Mouse (Mus musculus): Measurements from ENCODE around the gene Nos2.

Gene Nos2

GRCm38 (mm10) chr11:78920411-78920939 is at the start of gene Nos2:
Gene Nos2 (plus strand): TSS chr11:78920787.
- no peak for DNase-seq (ENCODE audit: extremely low read depth, low read depth, low spot score)

- DNase-seq (ENCODE audit: extremely low read depth, low read depth, low spot score) = no peak
Measured at GRCm38 (mm10) chr11:78870891-78871290, 49.7 kb upstream of the Nos2 start.

GRCm38 (mm10) chr11:78872782-78873181 is 47.8 kb upstream of the Nos2 start:
- no peak for DNase-seq (ENCODE audit: extremely low read depth, low read depth, low spot score)

- no peak for DNase-seq (ENCODE audit: extremely low read depth, low read depth, low spot score)
Measured at GRCm38 (mm10) chr11:78879727-78880126, 40.9 kb upstream of the Nos2 start.

- DNase-seq (ENCODE audit: extremely low read depth, low read depth, low spot score) = no peak
Measured at GRCm38 (mm10) chr11:78886693-78887092, 33.9 kb upstream of the Nos2 start.

GRCm38 (mm10) chr11:78887102-78887971 is 33.2 kb upstream of the Nos2 start:
- peak; percentile 43 for DNase-seq (ENCODE audit: extremely low read depth, low read depth, low spot score)

GRCm38 (mm10) chr11:78889156-78889555 is 31.4 kb upstream of the Nos2 start:
- no peak for DNase-seq (ENCODE audit: extremely low read depth, low read depth, low spot score)

GRCm38 (mm10) chr11:78896357-78897123 is 24.0 kb upstream of the Nos2 start:
- DNase-seq (ENCODE audit: extremely low read depth, low read depth, low spot score) = no peak

GRCm38 (mm10) chr11:78915473-78915872 is 5.1 kb upstream of the Nos2 start:
- no peak for DNase-seq (ENCODE audit: extremely low read depth, low read depth, low spot score)

GRCm38 (mm10) chr11:78916410-78916809 is 4.2 kb upstream of the Nos2 start:
- DNase-seq (ENCODE audit: extremely low read depth, low read depth, low spot score) = no peak

- no peak for DNase-seq (ENCODE audit: extremely low read depth, low read depth, low spot score)
Measured at GRCm38 (mm10) chr11:78919745-78920144, 842 bp upstream of the Nos2 start.

GRCm38 (mm10) chr11:78922678-78923407 is 2.3 kb downstream of the Nos2 start:
- no peak for DNase-seq (ENCODE audit: extremely low read depth, low read depth, low spot score)

- DNase-seq (ENCODE audit: extremely low read depth, low read depth, low spot score) = no peak
Measured at GRCm38 (mm10) chr11:78924111-78924510, 3.5 kb downstream of the Nos2 start.

GRCm38 (mm10) chr11:78924916-78925315 is 4.3 kb downstream of the Nos2 start:
- DNase-seq (ENCODE audit: extremely low read depth, low read depth, low spot score) = no peak

GRCm38 (mm10) chr11:78929345-78929744 is 8.8 kb downstream of the Nos2 start:
- DNase-seq (ENCODE audit: extremely low read depth, low read depth, low spot score) = no peak

- DNase-seq (ENCODE audit: extremely low read depth, low read depth, low spot score) = no peak
Measured at GRCm38 (mm10) chr11:78934307-78934706, 13.7 kb downstream of the Nos2 start.

GRCm38 (mm10) chr11:78934727-78935126 is 14.1 kb downstream of the Nos2 start:
- DNase-seq (ENCODE audit: extremely low read depth, low read depth, low spot score) = no peak

GRCm38 (mm10) chr11:78935178-78935577 is 14.6 kb downstream of the Nos2 start:
- DNase-seq (ENCODE audit: extremely low read depth, low read depth, low spot score) = no peak

GRCm38 (mm10) chr11:78943083-78943482 is 22.5 kb downstream of the Nos2 start:
- no peak for DNase-seq (ENCODE audit: extremely low read depth, low read depth, low spot score)

- peak; percentile 42 for DNase-seq (ENCODE audit: extremely low read depth, low read depth, low spot score)
Measured at GRCm38 (mm10) chr11:78950365-78950764, 29.8 kb downstream of the Nos2 start.

- no peak for DNase-seq (ENCODE audit: extremely low read depth, low read depth, low spot score)
Measured at GRCm38 (mm10) chr11:78952467-78952866, 31.9 kb downstream of the Nos2 start.
